Mouse (Mus musculus) erythroblast, embryonic 14.5 days (primary cell): ENCODE data around the gene Mroh3. TPM values are rescaled to one million over a fixed set of nuclear protein-coding genes. Genes with fewer than 3 reads are reported as not detected.
A peak's percentile ranks its signal among the peaks of the same experiment; 100 is the strongest.

Source experiments
- H3K27me3 ChIP-seq: 2 replicates; pipeline ENCODE4 v1.6.1; 2012; ENCODE audit warnings: inconsistent platforms; ENCODE audit not compliant: control insufficient read depth
- H3K36me3 ChIP-seq: 2 replicates; pipeline ENCODE4 v1.6.1; 2012; ENCODE audit warnings: mild to moderate bottlenecking, inconsistent platforms; ENCODE audit not compliant: control insufficient read depth
- H3K4me1 ChIP-seq: 2 replicates; pipeline ENCODE4 v1.6.1; 2012; ENCODE audit warnings: inconsistent platforms; ENCODE audit not compliant: control insufficient read depth
- H3K4me3 ChIP-seq: replicated peaks from 2 replicates; pipeline ENCODE3; 2012; ENCODE audit warnings: moderate library complexity, mild to moderate bottlenecking, inconsistent platforms
- H3K9me3 ChIP-seq: 2 replicates; pipeline ENCODE4 v1.6.1; 2012; ENCODE audit warnings: low read length, inconsistent platforms, mixed read lengths; ENCODE audit not compliant: control insufficient read depth
- GATA1 ChIP-seq: IDR thresholded peaks from 2 replicates; pipeline ENCODE4 v1.6.1; 2012; ENCODE audit warnings: low read length, inconsistent platforms, mixed read lengths
- TAL1 ChIP-seq: IDR thresholded peaks from 3 replicates; pipeline ENCODE4 v1.6.1; 2012; ENCODE audit warnings: low read length, inconsistent platforms, mixed read lengths
- polyA plus RNA-seq: library from polyadenylated mRNA; stranded (reverse); fragments of >175 nt; gene quantifications from 2 replicates; pipeline ENCODE4 v1.2.3, GENCODE M21; 2012

The Mroh3 gene
- polyA plus RNA-seq, 1 experiment, result not detected

DNA sequence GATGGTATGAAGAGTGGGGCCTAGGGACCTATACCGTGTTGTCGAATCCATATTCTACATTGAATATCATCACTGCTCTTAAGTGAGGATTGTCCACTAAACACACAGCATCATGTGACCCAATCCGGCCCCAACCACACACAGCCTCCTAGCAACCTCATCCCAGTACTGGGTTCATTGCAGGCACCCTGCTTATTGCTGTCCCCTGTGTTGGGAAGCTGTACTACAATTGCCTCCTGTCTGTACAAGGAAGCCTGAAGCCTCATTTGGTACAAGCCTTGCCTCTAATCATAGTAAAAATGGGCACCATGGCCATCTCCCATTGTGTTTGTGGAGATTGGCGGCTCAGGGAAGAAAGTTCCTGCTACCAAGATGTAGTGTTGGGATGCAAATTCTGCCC lies 56.3 kb downstream of the Mroh3 start:
- Histone ChIP-seq H3K36me3 (peaks cover 8% of the 10 kb centered on the region), H3K27me3 (no peaks in the 10 kb centered on the region), H3K4me1 (no peaks in the 10 kb centered on the region; the same call in 1 of the 2 replicates), H3K9me3 (no peaks in the 10 kb centered on the region), H3K4me3 (no peak overlapping the region)
- TF ChIP-seq GATA1 (no peak), TAL1 (no peak)

DNA sequence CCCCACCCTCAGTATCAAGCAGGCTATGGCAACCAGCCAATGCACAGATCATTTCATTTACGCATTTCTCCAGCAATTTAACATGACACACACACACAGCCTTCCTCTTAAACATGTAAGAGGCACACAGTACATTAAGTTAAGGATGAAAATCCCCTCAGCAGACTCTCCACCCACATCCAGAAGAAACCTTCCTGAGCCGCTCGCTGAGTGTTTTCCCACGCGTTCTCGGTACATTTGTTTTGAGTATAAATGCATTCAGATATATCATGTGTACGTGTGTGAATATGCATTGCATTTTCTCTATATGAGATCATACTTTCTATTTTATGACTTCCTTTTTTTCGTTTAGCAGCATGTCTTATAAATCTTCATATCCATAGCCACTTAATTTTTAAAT lies 61.3 kb downstream of the Mroh3 start:
- TF ChIP-seq GATA1 (no peak), TAL1 (no peak)
- H3K9me3 ChIP-seq, result 0 out of 2 replicates have a peak, but pooled peaks cover 3% of the 10 kb centered on the region
- H3K36me3 ChIP-seq, result peaks cover 30% of the 10 kb centered on the region
- no peak overlapping the region for H3K4me3 ChIP-seq
- no peaks in the 10 kb centered on the region for H3K27me3 ChIP-seq
- peaks cover 30% of the 10 kb centered on the region for H3K4me1 ChIP-seq

DNA sequence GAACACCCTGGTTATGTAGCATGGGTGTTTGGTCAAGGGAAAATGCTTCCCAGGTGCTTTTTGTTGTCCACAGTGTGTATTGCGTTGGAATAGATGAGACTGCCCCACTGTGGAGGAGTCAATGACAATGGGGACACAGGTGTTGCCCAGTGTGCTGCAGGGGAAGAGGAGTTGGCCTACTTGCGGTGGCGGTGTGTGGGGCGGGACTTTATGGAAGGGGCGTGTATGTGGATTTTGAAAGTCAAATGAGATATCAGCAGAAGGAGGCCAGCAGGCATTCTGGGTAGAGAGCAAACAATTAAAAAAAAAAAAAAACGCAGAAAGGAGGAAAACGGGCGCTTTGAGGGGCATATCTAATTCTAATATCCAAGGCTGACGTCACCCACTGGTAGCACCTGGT lies 62.9 kb downstream of the Mroh3 start:
- no peak for TF ChIP-seq TAL1
- TF ChIP-seq GATA1, result no peak
- H3K27me3 ChIP-seq, result no peaks in the 10 kb centered on the region
- H3K36me3 ChIP-seq, result peaks cover 29% of the 10 kb centered on the region

DNA sequence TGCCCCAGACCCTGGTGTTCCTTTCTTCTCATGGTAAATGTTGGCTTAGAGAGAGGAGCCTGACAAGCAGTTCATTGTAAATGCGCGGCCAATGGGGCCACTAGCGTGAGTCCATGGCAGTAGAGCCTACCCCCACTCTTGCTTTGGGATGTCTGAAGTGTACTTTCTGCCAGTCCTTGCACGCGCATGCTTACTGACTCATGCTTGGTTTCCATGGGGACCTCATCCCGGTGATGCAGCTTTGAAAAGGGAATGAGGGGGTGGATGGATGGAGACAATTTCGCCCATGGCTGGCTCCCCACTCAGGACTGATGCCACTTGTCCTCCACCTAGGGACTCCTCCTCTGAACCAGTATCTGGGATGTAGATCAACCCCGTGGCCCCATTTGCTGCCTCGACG lies 69.1 kb downstream of the Mroh3 start:
- H3K4me1 ChIP-seq, result peaks cover 82% of the 10 kb centered on the region
- H3K4me3 ChIP-seq, result no peak overlapping the region
- no peaks in the 10 kb centered on the region for H3K27me3 ChIP-seq
- TF ChIP-seq TAL1 (no peak), GATA1 (no peak)
- H3K36me3 ChIP-seq, result peaks cover 15% of the 10 kb centered on the region
- 0 out of 2 replicates have a peak, but pooled peaks cover 3% of the 10 kb centered on the region for H3K9me3 ChIP-seq

More for the DNA sequence above, 62.9 kb downstream of the Mroh3 start:
- Histone ChIP-seq H3K4me3 (no peak overlapping the region), H3K9me3 (0 out of 2 replicates have a peak, but pooled peaks cover 3% of the 10 kb centered on the region), H3K4me1 (peaks cover 44% of the 10 kb centered on the region)

DNA sequence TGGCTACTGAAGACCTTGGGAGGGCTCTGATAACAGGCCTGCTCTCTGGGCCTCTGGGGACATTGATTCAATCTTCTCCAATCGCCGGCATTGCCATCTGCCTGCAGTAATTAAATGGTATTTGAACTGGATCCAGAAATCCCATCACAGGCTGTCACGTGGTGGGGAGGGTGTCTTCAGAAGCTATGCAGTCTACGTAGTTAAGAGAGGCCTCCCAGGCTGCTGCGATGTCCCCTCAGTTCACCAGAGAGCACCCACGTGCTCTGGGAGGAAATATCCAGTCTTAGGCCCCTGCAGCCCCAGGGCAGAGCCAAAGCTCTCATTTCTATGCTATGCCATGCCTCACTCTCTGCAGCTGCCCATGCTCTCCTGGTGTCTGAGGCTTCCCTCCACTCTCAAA lies 70.3 kb downstream of the Mroh3 start:
- Histone ChIP-seq H3K4me1 (peaks cover 83% of the 10 kb centered on the region), H3K36me3 (peaks cover 4% of the 10 kb centered on the region), H3K9me3 (no peaks in the 10 kb centered on the region), H3K4me3 (no peak overlapping the region), H3K27me3 (no peaks in the 10 kb centered on the region)
- TF ChIP-seq GATA1 (no peak), TAL1 (no peak)

DNA sequence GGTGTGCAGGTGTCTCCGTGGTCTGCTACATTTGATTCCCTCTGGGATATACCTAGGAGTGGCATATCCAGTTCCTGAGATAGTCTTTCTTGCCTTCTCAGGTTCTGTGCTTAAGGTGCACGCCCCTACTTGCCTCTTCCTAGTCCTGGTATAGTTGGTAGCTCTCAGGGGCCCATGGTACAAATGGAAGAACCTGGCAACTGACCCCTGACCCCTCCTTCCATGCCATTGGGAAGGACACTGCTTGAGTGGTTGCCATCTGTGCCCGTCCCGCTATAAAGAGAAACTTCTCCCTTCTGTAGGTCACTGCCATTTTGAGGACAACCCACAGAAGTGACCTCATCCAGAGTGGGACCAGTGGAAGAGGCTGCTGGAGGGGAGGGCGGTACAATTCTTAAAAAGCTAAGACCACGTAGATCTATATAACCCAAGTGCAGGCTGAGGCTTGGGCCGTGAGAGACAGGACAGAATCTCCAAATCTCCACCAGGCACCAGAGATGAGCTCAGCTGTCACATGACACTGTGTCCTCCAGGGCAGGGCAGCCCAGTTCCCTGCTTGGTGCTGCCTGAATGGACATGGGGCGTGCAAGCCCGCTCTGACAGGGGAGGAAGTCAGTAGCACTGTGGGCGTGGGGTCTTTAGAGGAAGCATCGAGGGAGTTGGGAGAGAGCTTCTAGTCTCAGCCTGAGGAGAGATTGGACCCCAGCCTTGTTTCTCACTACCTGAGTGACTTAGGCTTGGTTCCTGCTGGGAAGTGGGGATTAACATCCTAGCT lies 71.3 kb downstream of the Mroh3 start:
- no peaks in the 10 kb centered on the region for H3K9me3 ChIP-seq
- TF ChIP-seq TAL1, result no peak
- no peak for TF ChIP-seq GATA1
- peaks cover 2% of the 10 kb centered on the region for H3K36me3 ChIP-seq
- H3K4me3 ChIP-seq, result no peak overlapping the region
- no peaks in the 10 kb centered on the region for H3K27me3 ChIP-seq
- peaks cover 83% of the 10 kb centered on the region for H3K4me1 ChIP-seq

DNA sequence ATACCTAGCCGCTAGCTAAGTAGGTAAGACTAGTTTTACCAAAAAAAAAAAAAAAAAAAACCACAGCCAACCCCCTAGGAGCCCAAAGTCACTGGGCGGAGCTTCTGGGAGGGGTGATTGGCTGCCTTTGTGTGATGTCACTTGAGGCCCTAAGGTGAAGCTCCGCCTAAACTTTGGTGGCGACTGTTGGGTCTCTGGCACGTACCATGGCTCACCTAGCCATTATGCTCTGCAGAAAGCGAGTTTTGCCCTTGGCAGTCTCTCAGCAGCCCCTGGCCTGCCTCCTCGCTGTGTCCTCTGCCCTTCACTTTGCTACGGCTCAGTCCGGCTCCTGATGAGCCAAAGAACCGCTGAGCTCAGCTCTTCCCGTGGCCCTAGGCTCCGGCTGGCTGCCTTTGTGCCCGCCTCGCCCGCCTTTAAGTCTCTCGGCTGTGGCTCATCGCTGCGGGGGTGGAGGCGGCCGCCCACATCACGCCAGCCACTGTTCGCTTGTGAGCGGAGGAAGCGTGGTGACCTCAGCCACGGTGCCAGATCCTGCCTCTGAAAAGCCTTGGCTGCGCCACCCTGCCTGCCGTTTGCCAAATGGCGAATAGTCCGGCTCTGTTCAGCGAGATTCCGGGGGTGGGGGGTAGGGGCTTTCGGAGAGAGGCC lies 72.5 kb downstream of the Mroh3 start:
- Histone ChIP-seq H3K4me1 (peaks cover 84% of the 10 kb centered on the region), H3K9me3 (no peaks in the 10 kb centered on the region), H3K27me3 (no peaks in the 10 kb centered on the region), H3K4me3 (peak overlapping the region; percentile 81), H3K36me3 (no peaks in the 10 kb centered on the region)
- no peak for TF ChIP-seq TAL1
- no peak for TF ChIP-seq GATA1

DNA sequence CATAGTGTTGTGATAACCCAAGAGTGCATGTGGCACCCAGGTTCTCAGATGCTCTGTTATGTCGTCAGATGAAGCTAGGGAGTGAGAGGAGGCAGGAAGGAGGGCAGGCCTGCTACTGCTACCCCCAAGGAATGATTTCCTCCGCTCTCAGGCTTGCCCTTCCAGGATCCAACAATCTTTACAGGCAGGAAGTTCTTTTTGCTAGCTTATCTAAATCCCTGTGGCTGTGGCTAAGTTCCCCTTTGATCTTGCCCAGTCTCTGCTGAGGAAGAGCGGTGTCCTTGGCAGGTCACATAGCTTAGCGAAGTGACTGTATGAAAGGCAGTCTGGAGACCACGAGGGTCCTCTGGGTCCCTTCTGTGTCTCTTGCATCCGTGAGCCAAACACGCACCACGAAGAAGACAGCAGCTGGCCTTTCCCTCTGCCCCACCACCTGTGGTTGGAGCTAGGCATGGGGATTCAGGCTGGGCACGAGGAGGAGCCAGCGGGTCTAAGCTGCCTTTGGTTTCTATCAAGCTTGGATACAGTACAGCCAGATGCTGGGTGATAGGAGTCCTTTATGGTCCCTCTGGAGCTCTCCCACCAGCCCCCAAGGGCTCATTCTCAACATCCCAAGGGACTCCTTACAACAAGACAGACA lies 74.3 kb downstream of the Mroh3 start:
- H3K27me3 ChIP-seq, result no peaks in the 10 kb centered on the region
- H3K4me1 ChIP-seq, result peaks cover 94% of the 10 kb centered on the region
- TF ChIP-seq GATA1 (no peak), TAL1 (no peak)
- H3K9me3 ChIP-seq, result no peaks in the 10 kb centered on the region
- no peaks in the 10 kb centered on the region for H3K36me3 ChIP-seq
- no peak overlapping the region for H3K4me3 ChIP-seq

DNA sequence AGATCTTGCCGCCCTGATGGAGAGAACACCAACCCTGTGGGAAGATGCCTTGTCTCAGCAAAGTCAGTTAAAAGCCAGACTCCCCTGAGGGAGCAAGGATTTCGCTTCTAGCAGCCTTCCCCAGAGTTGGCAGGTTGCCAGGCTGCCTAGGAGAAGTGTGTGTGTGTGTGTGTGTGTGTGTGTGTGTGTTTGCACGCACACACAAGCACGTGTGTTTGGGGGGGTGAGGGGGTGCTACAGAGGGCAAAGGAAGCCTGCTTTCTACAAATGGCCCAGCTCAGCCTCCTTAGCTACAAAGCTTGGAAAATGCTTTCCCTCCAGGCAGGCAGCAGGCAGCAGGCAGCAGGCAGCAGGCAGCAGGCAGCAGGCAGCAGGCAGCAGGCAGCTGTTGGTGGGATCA lies 75.1 kb downstream of the Mroh3 start:
- no peak overlapping the region for H3K4me3 ChIP-seq
- TF ChIP-seq GATA1 (no peak), TAL1 (no peak)
- H3K36me3 ChIP-seq, result no peaks in the 10 kb centered on the region
- H3K9me3 ChIP-seq, result no peaks in the 10 kb centered on the region
- 0 out of 2 replicates have a peak, but pooled peaks cover 4% of the 10 kb centered on the region for H3K27me3 ChIP-seq
- H3K4me1 ChIP-seq, result peaks cover 98% of the 10 kb centered on the region
